Mouse (Mus musculus): ENCODE results near the gene Psme3. TPM values are rescaled to one million over a fixed set of nuclear protein-coding genes. Genes with fewer than 3 reads are reported as not detected.
"Not testable (repeated sequence)": the region's sequence is repeated elsewhere in the genome, so short reads cannot be mapped to it uniquely, and the experiment has no call there.

The Psme3 gene
- polyA plus RNA-seq, 1 experiment from 2014 or later: 125 TPM

GRCm38 (mm10) chr11:101316501-101316917 lies 496 bp downstream of the Psme3 start:
- H3K9me3 ChIP-seq: no peaks in the 10 kb centered on the region
- peak overlapping the region; percentile 88 for H3K4me2 ChIP-seq
- H3K27me3 ChIP-seq: no peaks in the 10 kb centered on the region
- ATAC-seq (ENCODE audit: insufficient number of reproducible peaks, low FRiP score, low TSS enrichment, low read depth): peak; percentile 37
- peak overlapping the region; percentile 99 for H3K4me3 ChIP-seq
- peak overlapping the region; percentile 76 for H3K27ac ChIP-seq
- peaks cover 16% of the 10 kb centered on the region for H3K4me1 ChIP-seq
- peak overlapping the region; percentile 92 for H3K9ac ChIP-seq
- WGBS: under 1% methylated on average over 17 of the region's 17 CpGs
- peaks cover 38% of the 10 kb centered on the region for H3K36me3 ChIP-seq

- H3K27ac ChIP-seq: no peak overlapping the region
- WGBS: 11% methylated on average over 4 of the region's 4 CpGs
- no peak overlapping the region for H3K9ac ChIP-seq
- H3K4me3 ChIP-seq: no peak overlapping the region
- H3K27me3 ChIP-seq: no peaks in the 10 kb centered on the region
- no peak overlapping the region for H3K4me2 ChIP-seq
- peaks cover 4% of the 10 kb centered on the region for H3K4me1 ChIP-seq
- ATAC-seq (ENCODE audit: insufficient number of reproducible peaks, low FRiP score, low TSS enrichment, low read depth): no peak
- no peaks in the 10 kb centered on the region for H3K9me3 ChIP-seq
- peaks cover 71% of the 10 kb centered on the region for H3K36me3 ChIP-seq
Measured at GRCm38 (mm10) chr11:101323609-101324008, 7.6 kb downstream of the Psme3 start.

GRCm38 (mm10) chr11:101324763-101325162 lies 8.8 kb downstream of the Psme3 start, which contains the start of gene Aoc2:
Aoc2 (plus strand) TSS chr11:101325063.
- no peak for ATAC-seq (ENCODE audit: insufficient number of reproducible peaks, low FRiP score, low TSS enrichment, low read depth)

GRCm38 (mm10) chr11:101325201-101325600 lies 9.2 kb downstream of the Psme3 start:
- WGBS: 90% methylated on average over 11 of the region's 11 CpGs
- peaks cover 10% of the 10 kb centered on the region for H3K4me1 ChIP-seq
- not testable (repeated sequence) for H3K27ac ChIP-seq; ATAC-seq (ENCODE audit: insufficient number of reproducible peaks, low FRiP score, low TSS enrichment, low read depth); H3K27me3 ChIP-seq; H3K4me2 ChIP-seq; H3K9me3 ChIP-seq; H3K4me3 ChIP-seq; H3K9ac ChIP-seq
- H3K36me3 ChIP-seq: peaks cover 55% of the 10 kb centered on the region

More at GRCm38 (mm10) chr11:101324763-101325162, 8.8 kb downstream of the Psme3 start, which contains the start of gene Aoc2:
- Histone ChIP-seq H3K9ac (no peak within 1 kb of the TSS), H3K27me3 (no peaks in the 10 kb centered on the region), H3K4me3 (no peak within 1 kb of the TSS), H3K9me3 (no peaks in the 10 kb centered on the region), H3K4me2 (no peak within 1 kb of the TSS), H3K4me1 (peaks cover 10% of the 10 kb centered on the region), H3K27ac (no peak within 1 kb of the TSS), H3K36me3 (peaks cover 60% of the 10 kb centered on the region)
- WGBS: 95% methylated on average over 5 of the region's 5 CpGs

GRCm38 (mm10) chr11:101326147-101326546 lies 10.1 kb downstream of the Psme3 start:
- Histone ChIP-seq H3K9me3 (no peaks in the 10 kb centered on the region), H3K27ac (no peak overlapping the region), H3K4me2 (no peak overlapping the region), H3K4me1 (peaks cover 15% of the 10 kb centered on the region), H3K27me3 (no peaks in the 10 kb centered on the region), H3K9ac (no peak overlapping the region), H3K36me3 (peaks cover 46% of the 10 kb centered on the region), H3K4me3 (no peak overlapping the region)
- WGBS: 85% methylated on average over 11 of the region's 11 CpGs
- no peak for ATAC-seq (ENCODE audit: insufficient number of reproducible peaks, low FRiP score, low TSS enrichment, low read depth)

- H3K36me3 ChIP-seq: peaks cover 34% of the 10 kb centered on the region
- peaks cover 15% of the 10 kb centered on the region for H3K4me1 ChIP-seq
- no peak overlapping the region for H3K27ac ChIP-seq
- no peak for ATAC-seq (ENCODE audit: insufficient number of reproducible peaks, low FRiP score, low TSS enrichment, low read depth)
- no peaks in the 10 kb centered on the region for H3K27me3 ChIP-seq
- no peaks in the 10 kb centered on the region for H3K9me3 ChIP-seq
- H3K4me2 ChIP-seq: no peak overlapping the region
- no peak overlapping the region for H3K9ac ChIP-seq
- 49% methylated on average over 3 of the region's 3 CpGs for WGBS
- no peak overlapping the region for H3K4me3 ChIP-seq
Measured at GRCm38 (mm10) chr11:101327311-101327710, 11.3 kb downstream of the Psme3 start.

- no peak for ATAC-seq (ENCODE audit: insufficient number of reproducible peaks, low FRiP score, low TSS enrichment, low read depth)
- H3K27me3 ChIP-seq: no peaks in the 10 kb centered on the region
- no peak overlapping the region for H3K4me3 ChIP-seq
- H3K4me2 ChIP-seq: no peak overlapping the region
- H3K36me3 ChIP-seq: peaks cover 18% of the 10 kb centered on the region
- WGBS: 73% methylated on average over 6 of the region's 6 CpGs
- H3K9me3 ChIP-seq: no peaks in the 10 kb centered on the region
- no peak overlapping the region for H3K9ac ChIP-seq
- peaks cover 15% of the 10 kb centered on the region for H3K4me1 ChIP-seq
- 0 out of 2 replicates have a peak overlapping the region, but pooled peaks have one; percentile 11 for H3K27ac ChIP-seq
Measured at GRCm38 (mm10) chr11:101328941-101329635, 13.1 kb downstream of the Psme3 start.

- H3K9me3 ChIP-seq: no peaks in the 10 kb centered on the region
- H3K4me1 ChIP-seq: peaks cover 15% of the 10 kb centered on the region
- H3K36me3 ChIP-seq: peaks cover 5% of the 10 kb centered on the region
- H3K27ac ChIP-seq: peak within 1 kb of the TSS; percentile 59
- no peaks in the 10 kb centered on the region for H3K27me3 ChIP-seq
- 62% methylated on average over 7 of the region's 7 CpGs for WGBS
- no peak within 1 kb of the TSS for H3K4me3 ChIP-seq
- no peak within 1 kb of the TSS for H3K9ac ChIP-seq
- no peak within 1 kb of the TSS for H3K4me2 ChIP-seq
- ATAC-seq (ENCODE audit: insufficient number of reproducible peaks, low FRiP score, low TSS enrichment, low read depth): peak; percentile 46
Measured at GRCm38 (mm10) chr11:101330371-101330924, 14.4 kb downstream of the Psme3 start, which contains the start of gene Aoc3. Aoc3 (plus strand) TSS chr11:101330605.

GRCm38 (mm10) chr11:101330961-101331360 lies 14.9 kb downstream of the Psme3 start:
- H3K9me3 ChIP-seq; H3K36me3 ChIP-seq; H3K4me2 ChIP-seq; H3K27me3 ChIP-seq; ATAC-seq (ENCODE audit: insufficient number of reproducible peaks, low FRiP score, low TSS enrichment, low read depth); H3K4me3 ChIP-seq; H3K9ac ChIP-seq: not testable (repeated sequence)
- 82% methylated on average over 6 of the region's 6 CpGs for WGBS
- Histone ChIP-seq H3K27ac (0 out of 2 replicates have a peak overlapping the region, but pooled peaks have one; percentile 43), H3K4me1 (peaks cover 15% of the 10 kb centered on the region)

GRCm38 (mm10) chr11:101332537-101332936 lies 16.5 kb downstream of the Psme3 start:
- Histone ChIP-seq H3K9me3 (no peaks in the 10 kb centered on the region), H3K4me3 (no peak overlapping the region), H3K27ac (no peak overlapping the region), H3K4me1 (peaks cover 19% of the 10 kb centered on the region), H3K9ac (no peak overlapping the region), H3K4me2 (no peak overlapping the region), H3K36me3 (no peaks in the 10 kb centered on the region), H3K27me3 (no peaks in the 10 kb centered on the region)
- ATAC-seq (ENCODE audit: insufficient number of reproducible peaks, low FRiP score, low TSS enrichment, low read depth): no peak
- 71% methylated on average over 3 of the region's 3 CpGs for WGBS

- H3K4me1 ChIP-seq: peaks cover 23% of the 10 kb centered on the region
- no peak overlapping the region for H3K4me3 ChIP-seq
- no peak overlapping the region for H3K27ac ChIP-seq
- no peak overlapping the region for H3K4me2 ChIP-seq
- H3K36me3 ChIP-seq: no peaks in the 10 kb centered on the region
- H3K27me3 ChIP-seq: no peaks in the 10 kb centered on the region
- no peak overlapping the region for H3K9ac ChIP-seq
- no peak for ATAC-seq (ENCODE audit: insufficient number of reproducible peaks, low FRiP score, low TSS enrichment, low read depth)
- H3K9me3 ChIP-seq: no peaks in the 10 kb centered on the region
- 31% methylated on average over 10 of the region's 10 CpGs for WGBS
Measured at GRCm38 (mm10) chr11:101334023-101334422, 18.0 kb downstream of the Psme3 start.

- H3K4me2 ChIP-seq: no peak overlapping the region
- no peaks in the 10 kb centered on the region for H3K36me3 ChIP-seq
- WGBS: 16% methylated on average over 6 of the region's 6 CpGs
- no peak for ATAC-seq (ENCODE audit: insufficient number of reproducible peaks, low FRiP score, low TSS enrichment, low read depth)
- no peaks in the 10 kb centered on the region for H3K27me3 ChIP-seq
- H3K27ac ChIP-seq: no peak overlapping the region
- H3K9ac ChIP-seq: no peak overlapping the region
- peaks cover 21% of the 10 kb centered on the region for H3K4me1 ChIP-seq
- H3K9me3 ChIP-seq: no peaks in the 10 kb centered on the region
- no peak overlapping the region for H3K4me3 ChIP-seq
Measured at GRCm38 (mm10) chr11:101334516-101334915, 18.5 kb downstream of the Psme3 start.

Measured in limb, embryonic 15.5 days (tissue).